Mouse (Mus musculus): ENCODE data around the gene Rcsd1.

Gene Rcsd1

GRCm38 (mm10) chr1:165717711-165718542 lies 8.4 kb upstream of the Rcsd1 start:
- DNase-seq (ENCODE audit: low spot score in 2 of 2) = no peak

DNA sequence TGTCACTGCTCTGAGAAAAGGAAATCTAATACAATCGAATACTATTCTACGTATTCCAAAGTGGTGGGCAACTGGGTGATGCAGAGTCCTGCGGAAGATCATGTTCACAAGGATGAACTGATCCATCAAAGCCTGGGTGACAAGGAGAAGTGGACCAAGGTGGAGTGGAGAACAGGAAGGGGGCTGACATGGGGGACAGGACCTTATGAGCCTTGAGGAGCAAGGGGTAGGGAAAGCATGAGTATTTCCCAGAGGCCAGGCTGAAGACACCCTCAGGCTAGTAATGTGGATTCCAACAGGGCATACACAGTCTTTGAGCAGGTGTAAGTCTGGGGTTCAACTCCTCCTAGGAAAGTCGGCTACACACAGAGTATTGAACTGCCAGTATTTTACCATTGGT lies 6.9 kb upstream of the Rcsd1 start:
- DNase-seq (ENCODE audit: low spot score in 2 of 2) = no peak

GRCm38 (mm10) chr1:165713798-165714197 lies 4.2 kb upstream of the Rcsd1 start:
- DNase-seq (ENCODE audit: low spot score in 2 of 2) = no peak

GRCm38 (mm10) chr1:165711914-165712313 lies 2.4 kb upstream of the Rcsd1 start:
- no peak for DNase-seq (ENCODE audit: low spot score in 2 of 2)

GRCm38 (mm10) chr1:165708686-165709380 lies 724 bp downstream of the Rcsd1 start:
- DNase-seq (ENCODE audit: low spot score in 2 of 2) = no peak

GRCm38 (mm10) chr1:165707640-165708322 lies 1.8 kb downstream of the Rcsd1 start:
- no peak for DNase-seq (ENCODE audit: low spot score in 2 of 2)

GRCm38 (mm10) chr1:165707241-165707639 lies 2.3 kb downstream of the Rcsd1 start:
- no peak for DNase-seq (ENCODE audit: low spot score in 2 of 2)

GRCm38 (mm10) chr1:165706492-165706891 lies 3.1 kb downstream of the Rcsd1 start:
- no peak for DNase-seq (ENCODE audit: low spot score in 2 of 2)

DNA sequence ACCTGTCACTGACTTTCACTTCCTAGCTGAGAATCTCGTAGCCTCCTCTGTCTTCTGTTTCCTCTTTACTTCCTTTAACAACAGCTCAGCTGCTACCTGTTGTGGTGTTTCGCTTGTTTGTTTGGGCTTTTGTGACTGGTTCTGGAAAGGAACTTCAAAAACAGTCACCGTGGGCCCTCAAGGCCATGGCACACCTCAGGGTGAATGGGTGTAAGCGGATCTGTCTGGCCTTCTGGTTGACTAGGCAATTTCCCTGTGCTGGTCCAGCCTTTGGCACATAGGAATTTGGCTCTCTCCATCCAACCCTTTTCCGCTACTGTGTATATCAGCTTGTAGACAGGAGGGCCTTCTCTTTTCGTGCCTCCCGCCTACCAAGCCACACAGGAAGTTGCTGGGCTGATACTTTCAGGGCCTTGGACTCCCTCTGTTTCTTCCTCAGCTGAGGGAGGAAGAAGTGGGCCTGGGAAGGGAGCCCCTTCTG lies 3.6 kb downstream of the Rcsd1 start:
- DNase-seq (ENCODE audit: low spot score in 2 of 2) = no peak

DNA sequence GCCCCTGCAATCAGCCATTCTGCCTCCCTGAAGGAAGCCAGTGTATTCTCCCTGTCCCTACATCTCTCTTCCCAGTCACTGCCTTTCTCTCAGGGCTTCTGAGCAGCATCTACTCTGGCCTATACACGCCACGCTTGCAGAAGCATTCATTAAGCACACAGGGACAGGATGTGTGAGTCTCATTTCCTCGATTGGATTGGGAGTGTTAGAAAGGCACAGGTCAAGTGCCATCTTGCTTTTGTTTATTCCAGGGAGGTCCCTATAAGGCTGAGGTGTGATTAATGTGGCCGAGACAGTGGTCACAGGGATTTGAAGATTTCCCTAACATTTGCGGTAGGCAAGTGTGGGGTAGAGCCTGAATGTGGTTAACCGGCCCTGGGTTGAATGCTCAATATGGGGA lies 4.2 kb downstream of the Rcsd1 start:
- no peak for DNase-seq (ENCODE audit: low spot score in 2 of 2)

DNA sequence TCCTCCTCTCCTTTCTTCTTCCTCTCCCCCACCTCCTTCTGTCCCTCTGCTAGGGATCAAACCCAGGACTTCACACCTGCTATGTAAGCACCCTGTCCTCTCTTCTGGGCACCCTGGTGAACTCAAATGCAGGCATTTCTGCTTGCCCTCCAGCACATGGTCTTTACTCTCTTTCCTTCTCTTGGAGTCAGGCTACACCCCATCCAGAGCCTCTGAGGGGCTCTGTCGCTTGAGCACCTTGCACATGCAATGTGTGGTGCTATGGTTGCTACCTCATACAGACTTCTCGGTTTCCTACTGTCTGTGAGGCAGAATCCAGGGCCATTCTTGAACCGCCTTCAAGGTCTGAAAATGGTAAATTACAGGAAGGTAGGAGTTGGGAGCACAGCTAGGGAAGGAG lies 4.7 kb downstream of the Rcsd1 start:
- DNase-seq (ENCODE audit: low spot score in 2 of 2) = no peak

GRCm38 (mm10) chr1:165702221-165703031 lies 7.1 kb downstream of the Rcsd1 start:
- DNase-seq (ENCODE audit: low spot score in 2 of 2) = no peak

DNA sequence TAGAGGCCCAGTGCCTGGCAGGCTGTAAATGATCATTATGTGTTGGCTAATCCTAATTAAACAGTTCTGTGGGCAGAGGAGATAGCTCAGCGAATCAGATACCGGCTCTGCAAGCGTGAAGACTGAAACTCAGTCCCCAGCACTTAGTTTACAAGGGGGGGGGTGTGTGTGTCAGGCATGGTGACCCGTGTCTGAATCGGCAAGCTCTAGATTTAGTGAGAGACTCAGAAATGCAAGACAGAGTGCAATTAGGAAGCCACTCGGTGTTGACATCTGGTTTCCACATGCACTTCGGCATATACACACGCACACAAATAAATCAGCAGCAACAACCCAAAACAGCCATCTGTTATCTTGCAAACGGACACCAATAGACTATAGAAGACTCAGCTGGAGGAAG lies 8.0 kb downstream of the Rcsd1 start:
- DNase-seq (ENCODE audit: low spot score in 2 of 2) = no peak

DNA sequence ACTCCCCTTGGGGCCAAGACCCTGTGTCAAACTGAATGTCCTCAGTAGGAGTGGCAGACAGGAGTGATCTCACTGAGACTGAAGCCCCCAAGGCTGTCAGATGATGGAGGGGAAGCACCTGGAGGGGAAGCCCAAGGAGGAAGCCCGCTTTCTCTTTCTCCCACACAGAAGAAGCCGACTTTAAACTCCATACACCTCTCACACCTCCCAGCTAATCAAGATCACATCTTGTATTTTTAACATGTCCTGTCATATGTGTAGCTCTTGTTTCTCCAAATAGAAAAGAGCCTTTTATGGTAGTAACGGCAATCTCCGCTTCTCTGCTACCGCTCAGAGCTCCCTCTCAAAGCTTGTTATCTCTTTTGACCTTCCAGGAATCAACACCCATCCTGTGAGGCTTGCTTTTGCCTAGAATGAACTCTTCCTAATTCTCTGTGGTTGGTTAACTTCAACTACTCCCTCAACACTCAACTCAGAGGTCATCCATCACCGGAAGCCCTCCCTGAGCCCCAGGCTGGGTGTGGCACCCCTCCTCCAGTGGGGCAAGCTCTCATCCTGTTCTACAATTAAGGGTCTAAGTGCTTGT lies 8.5 kb downstream of the Rcsd1 start:
- DNase-seq (ENCODE audit: low spot score in 2 of 2) = no peak

GRCm38 (mm10) chr1:165700376-165700815 lies 9.2 kb downstream of the Rcsd1 start:
- DNase-seq (ENCODE audit: low spot score in 2 of 2) = no peak

- DNase-seq (ENCODE audit: low spot score in 2 of 2) = no peak
Measured at GRCm38 (mm10) chr1:165697701-165698100, 11.9 kb downstream of the Rcsd1 start.

DNA sequence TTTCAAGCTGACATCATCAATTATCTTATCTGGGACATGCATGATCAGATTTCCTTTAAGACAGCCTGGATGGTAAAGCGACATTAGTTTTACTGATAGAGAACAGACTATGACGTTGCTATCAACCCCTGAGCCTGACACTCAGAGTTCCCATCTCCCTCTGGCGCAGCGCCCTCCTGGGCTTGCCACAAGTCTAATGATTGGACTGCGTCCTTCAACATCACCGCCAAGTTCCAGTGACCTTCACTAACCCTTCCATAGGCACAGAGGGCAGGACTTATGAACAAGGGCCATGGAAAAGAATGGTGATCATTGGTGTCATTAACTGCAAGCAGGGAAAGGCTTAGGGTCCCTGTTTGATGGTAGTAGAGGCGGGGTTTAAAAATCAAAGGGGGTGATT lies 12.7 kb downstream of the Rcsd1 start:
- DNase-seq (ENCODE audit: low spot score in 2 of 2) = no peak

- no peak for DNase-seq (ENCODE audit: low spot score in 2 of 2)
Measured at GRCm38 (mm10) chr1:165696040-165696439, 13.5 kb downstream of the Rcsd1 start.

GRCm38 (mm10) chr1:165695392-165696014 lies 14.1 kb downstream of the Rcsd1 start:
- DNase-seq (ENCODE audit: low spot score in 2 of 2) = no peak

GRCm38 (mm10) chr1:165693856-165694255 lies 15.7 kb downstream of the Rcsd1 start:
- no peak for DNase-seq (ENCODE audit: low spot score in 2 of 2)

GRCm38 (mm10) chr1:165691516-165691915 lies 18.0 kb downstream of the Rcsd1 start:
- no peak for DNase-seq (ENCODE audit: low spot score in 2 of 2)

All from frontal cortex, postnatal 25 days (tissue).